Mouse (Mus musculus): ENCODE data around the gene Epha1. TPM values are rescaled to one million over a fixed set of nuclear protein-coding genes. Genes with fewer than 3 reads are reported as not detected.
A peak's percentile ranks its signal among the peaks of the same experiment; 100 is the strongest.

Epha1 gene
- polyA plus RNA-seq, 1 experiment from 2014 or later, result 4.7 TPM

DNA sequence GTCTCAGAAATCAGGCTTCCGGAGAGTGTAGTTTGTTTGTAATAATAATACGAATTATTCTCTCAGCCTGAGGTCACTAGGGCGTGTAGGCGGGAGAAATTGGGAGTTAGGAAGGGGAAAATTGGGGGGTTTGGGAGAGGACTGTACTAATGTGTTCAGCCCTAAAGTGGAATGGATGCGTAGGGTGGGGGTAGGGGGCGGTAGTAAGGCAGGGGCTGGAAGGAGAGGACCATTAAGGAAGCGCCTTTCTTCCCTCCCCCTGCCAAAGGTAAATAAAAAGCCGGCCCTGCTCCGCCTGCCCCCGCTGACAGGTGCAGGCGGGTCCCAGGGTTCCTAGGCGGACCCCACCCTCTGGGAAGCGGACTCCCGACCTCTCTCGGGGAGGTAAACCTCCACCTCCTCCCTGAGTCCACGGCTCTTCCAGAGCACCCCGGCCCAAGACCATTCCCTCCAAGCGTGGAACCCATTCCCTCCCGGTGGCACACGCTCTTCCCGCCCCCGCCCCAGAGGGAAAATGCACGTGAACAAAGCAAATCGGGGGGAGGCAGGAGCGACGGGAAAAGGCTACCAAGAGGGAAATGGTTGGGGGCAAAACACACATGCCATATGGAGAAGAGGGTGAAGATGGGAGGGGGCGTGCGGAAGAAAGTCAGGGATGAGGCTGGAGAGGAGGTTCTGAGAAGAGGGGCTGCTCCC is 49.5 kb downstream of the Epha1 start:
- ATAC-seq (ENCODE audit: insufficient number of reproducible peaks, low FRiP score), result 0 out of 2 replicates have a peak, but pooled peaks have one; percentile 12
- Histone ChIP-seq H3K4me3 (peak overlapping the region; percentile 69), H3K4me1 (replicated peaks) (peaks cover 17% of the 10 kb centered on the region), H3K27me3 (replicated peaks) (peaks cover 45% of the 10 kb centered on the region), H3K4me2 (peak overlapping the region; percentile 98), H3K27ac (ENCODE audit: poor library complexity, severe bottlenecking) (no peak overlapping the region), H3K36me3 (no peaks in the 10 kb centered on the region), H3K9ac (peak overlapping the region; percentile 74), H3K9me3 (replicated peaks) (no peaks in the 10 kb centered on the region)
- WGBS, result 2% methylated on average over 27 of the region's 28 CpGs

- 0 out of 2 replicates have a peak, but pooled peaks cover 4% of the 10 kb centered on the region for H3K4me1 ChIP-seq (replicated peaks)
- no peak overlapping the region for H3K4me3 ChIP-seq
- peaks cover 27% of the 10 kb centered on the region for H3K27me3 ChIP-seq (replicated peaks)
- peaks cover 13% of the 10 kb centered on the region for H3K36me3 ChIP-seq
- no peaks in the 10 kb centered on the region for H3K9me3 ChIP-seq (replicated peaks)
- ATAC-seq (ENCODE audit: insufficient number of reproducible peaks, low FRiP score), result no peak
- no peak overlapping the region for H3K4me2 ChIP-seq
- 60% methylated on average over 4 of the region's 4 CpGs for WGBS
- H3K27ac ChIP-seq (ENCODE audit: poor library complexity, severe bottlenecking), result no peak overlapping the region
- H3K9ac ChIP-seq, result no peak overlapping the region
Observed at GRCm38 (mm10) chr6:42318293-42318692, 54.8 kb downstream of the Epha1 start.

GRCm38 (mm10) chr6:42310427-42311053 is 62.5 kb downstream of the Epha1 start:
- H3K36me3 ChIP-seq, result peaks cover 38% of the 10 kb centered on the region
- H3K4me2 ChIP-seq, result no peak overlapping the region
- H3K27ac ChIP-seq (ENCODE audit: poor library complexity, severe bottlenecking), result no peak overlapping the region
- no peaks in the 10 kb centered on the region for H3K27me3 ChIP-seq (replicated peaks)
- H3K9ac ChIP-seq, result no peak overlapping the region
- no peak overlapping the region for H3K4me3 ChIP-seq
- H3K4me1 ChIP-seq (replicated peaks), result no peaks in the 10 kb centered on the region
- ATAC-seq (ENCODE audit: insufficient number of reproducible peaks, low FRiP score), result no peak
- 81% methylated on average over 2 of the region's 2 CpGs for WGBS
- H3K9me3 ChIP-seq (replicated peaks), result no peaks in the 10 kb centered on the region

DNA sequence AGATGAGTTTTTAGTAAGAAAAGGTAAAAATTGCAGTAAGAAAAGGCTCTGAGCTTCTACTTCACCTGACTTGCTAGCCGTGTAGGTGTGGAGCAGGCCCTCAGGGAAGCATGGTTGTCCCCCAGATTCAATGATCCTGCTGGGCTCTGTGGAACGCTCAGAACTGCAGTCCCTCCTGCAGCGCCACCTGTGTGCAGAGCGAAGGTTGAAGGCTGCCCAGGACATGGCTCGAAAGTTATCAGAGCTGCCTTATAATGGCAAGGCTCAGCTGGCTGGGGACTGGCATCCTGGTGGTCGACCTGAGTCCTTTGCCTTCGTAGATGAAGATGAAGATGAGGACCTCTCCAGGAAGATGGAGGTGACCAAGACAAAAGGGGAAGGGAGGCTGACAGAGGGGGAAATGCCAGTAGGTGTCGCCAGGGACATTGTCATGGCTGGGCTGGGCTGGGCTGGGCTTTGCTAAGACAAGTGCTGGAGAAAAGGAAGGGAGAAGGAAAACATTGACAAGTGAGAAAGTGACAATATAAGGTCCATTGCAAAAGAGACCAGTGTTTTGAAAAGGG is 63.2 kb downstream of the Epha1 start:
- no peak for ATAC-seq (ENCODE audit: insufficient number of reproducible peaks, low FRiP score)
- Histone ChIP-seq H3K4me3 (no peak overlapping the region), H3K27ac (ENCODE audit: poor library complexity, severe bottlenecking) (no peak overlapping the region), H3K9me3 (replicated peaks) (no peaks in the 10 kb centered on the region), H3K4me1 (replicated peaks) (no peaks in the 10 kb centered on the region), H3K4me2 (no peak overlapping the region), H3K9ac (no peak overlapping the region), H3K36me3 (peaks cover 38% of the 10 kb centered on the region), H3K27me3 (replicated peaks) (no peaks in the 10 kb centered on the region)
- WGBS, result 42% methylated on average over 8 of the region's 8 CpGs

Other genes starting within 250 kb of the Epha1 start
- gene Tas2r139, start 232.3 kb downstream of the Epha1 start, polyA plus RNA-seq (2016; fragmentation: Nextera tagmentation; extraction: Ambion mirVana), result not detected in 2 replicates
- gene Tas2r144, start 157.9 kb downstream of the Epha1 start, polyA plus RNA-seq (2016; fragmentation: Nextera tagmentation; extraction: Ambion mirVana), result not detected in 2 replicates
- 9.9 and 10.9 TPM in 2 replicates for gene Gstk1, start 127.3 kb downstream of the Epha1 start, polyA plus RNA-seq (2016; fragmentation: Nextera tagmentation; extraction: Ambion mirVana)
- 0.19 and 0.27 TPM in 2 replicates for gene Tmem139, start 111.3 kb downstream of the Epha1 start, polyA plus RNA-seq (2016; fragmentation: Nextera tagmentation; extraction: Ambion mirVana)
- 37.6 and 38.1 TPM in 2 replicates for gene Casp2, start 108.3 kb downstream of the Epha1 start, polyA plus RNA-seq (2016; fragmentation: Nextera tagmentation; extraction: Ambion mirVana)
- 0.73 and 1.0 TPM in 2 replicates for gene Clcn1, start 86.6 kb downstream of the Epha1 start, polyA plus RNA-seq (2016; fragmentation: Nextera tagmentation; extraction: Ambion mirVana)
- 0.37 and 0.52 TPM in 2 replicates for gene Fam131b, start 48.6 kb downstream of the Epha1 start, polyA plus RNA-seq (2016; fragmentation: Nextera tagmentation; extraction: Ambion mirVana)
- gene Zyx, start 23.6 kb downstream of the Epha1 start, polyA plus RNA-seq (2016; fragmentation: Nextera tagmentation; extraction: Ambion mirVana), result 213 and 219 TPM in 2 replicates
- gene Tas2r143, start 27.0 kb upstream of the Epha1 start, polyA plus RNA-seq (2016; fragmentation: Nextera tagmentation; extraction: Ambion mirVana), result not detected in 2 replicates
- gene Tas2r135, start 32.2 kb upstream of the Epha1 start, polyA plus RNA-seq (2016; fragmentation: Nextera tagmentation; extraction: Ambion mirVana), result not detected in 2 replicates
- gene Tas2r126, start 61.3 kb upstream of the Epha1 start, polyA plus RNA-seq (2016; fragmentation: Nextera tagmentation; extraction: Ambion mirVana), result not detected in 2 replicates
- gene Olfr458, start 91.9 kb upstream of the Epha1 start, polyA plus RNA-seq (2016; fragmentation: Nextera tagmentation; extraction: Ambion mirVana), result not detected in 2 replicates
- not detected in 2 replicates for gene Olfr457, start 103.1 kb upstream of the Epha1 start, polyA plus RNA-seq (2016; fragmentation: Nextera tagmentation; extraction: Ambion mirVana)
- not detected in 2 replicates for gene Olfr456, start 113.9 kb upstream of the Epha1 start, polyA plus RNA-seq (2016; fragmentation: Nextera tagmentation; extraction: Ambion mirVana)
- gene Olfr455, start 174.3 kb upstream of the Epha1 start, polyA plus RNA-seq (2016; fragmentation: Nextera tagmentation; extraction: Ambion mirVana), result not detected in 2 replicates
- not detected in 2 replicates for gene Tcaf3, start 224.4 kb upstream of the Epha1 start, polyA plus RNA-seq (2016; fragmentation: Nextera tagmentation; extraction: Ambion mirVana)

Data from heart, embryonic 12.5 days (tissue).